Mouse (Mus musculus) erythroid progenitor cell, adult 5-6 weeks (primary cell): ENCODE data around the gene Ttc37. TPM values are rescaled to one million over a fixed set of nuclear protein-coding genes. Genes with fewer than 3 reads are reported as not detected.

ENCODE experiments used
- ATAC-seq: replicated peaks from 2 replicates; pipeline ENCODE4 v1.8.0; 2016; ENCODE audit warnings: moderate number of reproducible peaks, mild to moderate bottlenecking, moderate TSS enrichment, inconsistent platforms; ENCODE audit not compliant: poor library complexity, low FRiP score, severe bottlenecking
- total RNA-seq, 2 experiments: library from RNA; stranded (forward) in 1 of 2; stranded (reverse) in 1 of 2; fragments of 150-400 nt in 1 of 2; fragments of 186-747, 209-891 nt in 1 of 2; gene quantifications; 2 replicates each; pipeline versions ENCODE4 v1.2.3 to v1.2.4; 2015 to 2017; ENCODE audit warnings: low replicate concordance in 2 of 2

Gene Ttc37
- total RNA-seq (2015; ENCODE audit: low replicate concordance) (2.5 and 7.2 TPM in 2 replicates), total RNA-seq (2017; ENCODE audit: low replicate concordance) (4.5 and 9.4 TPM in 2 replicates)

GRCm38 (mm10) chr13:76098493-76099303, at the start of gene Ttc37, which contains the start of gene Arsk:
Ttc37 (plus strand) TSS chr13:76098734.
Arsk (minus strand) TSS chr13:76098660.
- ATAC-seq: peak; percentile 94

DNA sequence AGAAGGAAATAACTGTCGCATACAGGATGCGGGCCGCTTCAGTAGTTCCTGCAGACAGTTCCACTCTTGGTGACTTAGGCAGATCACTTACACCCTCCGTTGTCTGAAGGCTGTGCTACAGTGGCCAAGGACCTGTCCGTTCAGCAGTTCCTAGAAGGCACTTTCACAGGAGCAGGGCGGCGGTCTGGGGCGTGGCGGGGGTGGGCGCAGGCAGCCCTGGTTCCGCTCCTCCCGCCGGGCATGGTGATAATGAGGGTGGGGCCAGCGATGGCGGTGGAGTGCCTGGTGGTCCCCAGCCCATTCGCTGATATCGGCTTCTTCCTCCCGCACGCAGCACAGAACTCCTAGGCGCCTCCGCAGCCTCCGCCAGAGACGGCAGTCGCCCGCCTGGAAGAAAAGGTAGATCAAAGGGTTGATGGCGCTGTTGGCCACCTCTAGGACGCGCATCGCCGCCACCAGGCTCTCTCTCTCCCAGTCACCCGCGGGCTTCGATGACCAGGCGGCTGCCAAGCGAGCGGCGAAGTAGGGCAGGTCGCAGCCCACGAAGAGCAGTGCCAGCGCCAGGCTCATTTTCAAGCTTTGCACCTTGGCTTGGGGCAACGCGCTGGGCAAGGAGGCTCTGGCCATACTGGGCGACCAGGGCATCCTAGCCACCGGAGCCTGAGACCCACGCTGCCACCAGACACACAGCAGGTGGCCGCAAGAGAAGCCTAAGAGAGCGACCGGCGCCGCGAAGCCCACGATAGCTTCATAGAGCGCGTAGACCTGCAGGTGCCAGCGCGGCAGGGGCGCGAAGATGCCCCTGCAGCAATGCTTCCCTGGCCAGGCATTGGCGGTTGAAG, 42.9 kb upstream of the Ttc37 start:
- peak; percentile 73 for ATAC-seq

GRCm38 (mm10) chr13:76056261-76056724, 42.2 kb upstream of the Ttc37 start:
- ATAC-seq: peak; percentile 84

- no peak for ATAC-seq
Measured at GRCm38 (mm10) chr13:76056896-76057266, 41.7 kb upstream of the Ttc37 start, which contains the start of gene Gpr150. Gpr150 (minus strand) TSS chr13:76056996.

GRCm38 (mm10) chr13:76057267-76058069, 41.1 kb upstream of the Ttc37 start:
- ATAC-seq: no peak

GRCm38 (mm10) chr13:76059591-76059990, 38.9 kb upstream of the Ttc37 start:
- no peak for ATAC-seq

DNA sequence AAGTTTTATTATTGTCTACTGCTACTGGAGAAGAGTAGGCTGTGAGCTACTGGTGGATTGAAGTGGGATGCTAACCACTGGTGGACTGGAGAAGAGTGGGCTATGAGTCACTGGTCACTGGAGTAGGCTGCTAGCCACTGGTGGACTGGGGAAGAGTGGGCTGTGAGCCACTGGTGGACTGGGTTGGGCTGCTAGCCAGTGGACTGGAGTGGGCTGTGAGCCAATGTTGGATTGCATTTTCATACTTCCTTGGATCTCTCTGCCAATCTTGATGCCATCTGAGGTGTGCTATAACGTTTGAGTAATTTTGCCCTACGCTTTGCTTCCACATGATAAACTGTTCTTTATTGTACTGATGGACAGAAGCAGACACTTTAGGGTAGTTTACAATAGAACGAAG, 36.4 kb upstream of the Ttc37 start:
- no peak for ATAC-seq

- ATAC-seq: no peak
Measured at GRCm38 (mm10) chr13:76062569-76062968, 36.0 kb upstream of the Ttc37 start.

GRCm38 (mm10) chr13:76063548-76063947, 35.0 kb upstream of the Ttc37 start:
- ATAC-seq: no peak

DNA sequence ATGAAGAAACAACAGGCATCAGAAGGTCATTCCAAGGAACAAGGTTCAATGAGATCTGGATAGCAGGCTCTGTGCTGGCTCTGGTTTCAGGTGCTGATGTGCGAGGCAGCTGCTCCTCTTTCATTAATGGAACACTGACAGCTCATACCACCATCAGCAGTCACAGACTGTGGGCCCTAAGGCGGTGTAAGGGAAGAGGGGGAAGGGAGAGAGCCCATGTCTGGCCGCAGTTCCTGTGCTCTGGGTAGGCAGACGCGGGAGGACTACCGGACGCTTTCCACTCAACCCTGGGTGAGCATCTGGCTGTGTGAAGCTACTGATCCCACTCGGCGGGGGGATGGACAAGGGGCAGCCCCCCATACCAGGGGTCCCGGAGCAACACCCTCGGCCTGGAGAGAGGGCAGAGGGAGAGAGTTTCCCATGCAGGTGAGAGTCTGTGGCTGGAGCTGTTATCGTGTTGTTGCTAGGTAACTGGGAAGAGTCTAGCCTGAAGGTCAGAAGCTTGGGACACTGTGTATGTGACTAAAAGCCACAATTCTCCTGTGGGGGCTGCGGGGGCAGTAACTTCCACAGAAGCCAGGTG, 34.1 kb upstream of the Ttc37 start:
- ATAC-seq: no peak

GRCm38 (mm10) chr13:76074323-76074722, 24.2 kb upstream of the Ttc37 start:
- no peak for ATAC-seq

GRCm38 (mm10) chr13:76098116-76098492, 430 bp upstream of the Ttc37 start:
- ATAC-seq: peak; percentile 73

DNA sequence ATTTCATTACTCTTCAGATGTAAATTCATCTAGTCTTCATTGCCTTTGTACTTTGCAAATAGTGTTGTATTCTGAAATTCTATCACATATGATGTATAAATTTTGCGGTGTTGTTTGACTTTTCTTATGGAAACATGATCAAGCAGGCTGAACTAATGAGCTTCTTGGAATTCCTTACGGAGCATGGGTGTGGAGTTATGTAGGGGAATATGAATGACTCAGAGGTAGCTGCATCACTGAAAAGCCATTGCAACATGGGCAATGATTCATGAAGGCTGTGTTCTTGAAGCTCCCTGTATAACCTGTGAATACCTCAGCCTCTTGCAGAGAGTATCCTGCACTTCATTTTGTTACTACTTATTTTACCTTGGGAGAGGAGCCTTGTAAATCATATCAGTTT, 3.5 kb downstream of the Ttc37 start:
- ATAC-seq: no peak

DNA sequence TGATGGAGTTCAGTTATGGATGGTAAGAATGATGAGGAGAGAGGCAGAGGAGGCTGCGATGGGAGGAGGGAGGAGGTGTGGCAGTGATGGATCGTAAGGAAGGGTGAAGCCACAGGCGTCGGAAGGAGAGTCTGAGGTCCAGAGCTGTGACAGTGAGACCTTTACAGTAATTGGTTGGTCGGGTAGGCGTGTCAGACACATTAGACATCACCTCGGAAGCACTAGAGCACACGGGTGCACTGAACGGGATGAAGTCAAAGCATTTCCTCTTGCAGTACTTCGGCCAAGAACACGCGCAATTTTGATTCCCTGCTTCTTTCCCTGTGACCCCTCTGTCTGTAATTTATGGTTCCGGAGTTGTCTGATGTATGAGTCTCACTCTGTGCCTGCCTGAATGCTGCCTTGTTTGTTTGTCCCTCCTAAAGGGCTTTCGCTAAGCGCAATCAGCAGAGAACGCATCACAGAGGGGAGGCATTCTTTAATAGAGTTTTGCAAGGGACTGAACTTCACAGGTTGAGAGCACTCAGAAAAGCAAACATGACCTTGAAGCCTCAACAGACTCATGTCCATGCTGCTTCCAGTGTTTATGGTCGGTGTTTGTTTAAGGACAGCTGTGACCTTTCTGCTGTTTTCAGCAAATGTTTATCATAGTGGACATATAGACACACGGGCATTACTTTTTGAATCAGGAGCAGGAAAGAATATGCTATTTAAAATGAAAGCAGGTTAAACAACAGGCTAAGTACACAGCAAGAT, 10.7 kb downstream of the Ttc37 start:
- no peak for ATAC-seq

GRCm38 (mm10) chr13:76128799-76129198, 30.3 kb downstream of the Ttc37 start:
- ATAC-seq: no peak

DNA sequence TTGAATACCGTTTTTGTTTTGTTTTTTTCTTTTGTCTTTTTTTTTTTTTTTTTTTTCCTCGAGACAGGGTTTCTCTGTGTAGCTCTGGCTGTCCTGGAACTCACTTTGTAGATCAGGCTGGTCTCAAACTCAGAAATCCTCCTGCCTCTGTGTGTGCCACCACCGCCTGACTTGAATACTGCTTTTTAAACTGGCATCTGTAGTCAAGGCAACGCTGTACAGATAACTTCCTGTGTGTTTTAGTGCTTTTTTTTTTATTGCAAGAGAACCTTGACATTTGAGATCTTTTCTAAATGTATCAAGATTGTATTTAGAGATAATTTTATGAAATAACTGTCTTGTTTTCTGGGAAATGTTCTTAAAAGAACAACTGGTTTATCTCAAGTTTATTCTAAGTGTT, 33.9 kb downstream of the Ttc37 start:
- no peak for ATAC-seq

GRCm38 (mm10) chr13:76138862-76139261, 40.3 kb downstream of the Ttc37 start:
- no peak for ATAC-seq

DNA sequence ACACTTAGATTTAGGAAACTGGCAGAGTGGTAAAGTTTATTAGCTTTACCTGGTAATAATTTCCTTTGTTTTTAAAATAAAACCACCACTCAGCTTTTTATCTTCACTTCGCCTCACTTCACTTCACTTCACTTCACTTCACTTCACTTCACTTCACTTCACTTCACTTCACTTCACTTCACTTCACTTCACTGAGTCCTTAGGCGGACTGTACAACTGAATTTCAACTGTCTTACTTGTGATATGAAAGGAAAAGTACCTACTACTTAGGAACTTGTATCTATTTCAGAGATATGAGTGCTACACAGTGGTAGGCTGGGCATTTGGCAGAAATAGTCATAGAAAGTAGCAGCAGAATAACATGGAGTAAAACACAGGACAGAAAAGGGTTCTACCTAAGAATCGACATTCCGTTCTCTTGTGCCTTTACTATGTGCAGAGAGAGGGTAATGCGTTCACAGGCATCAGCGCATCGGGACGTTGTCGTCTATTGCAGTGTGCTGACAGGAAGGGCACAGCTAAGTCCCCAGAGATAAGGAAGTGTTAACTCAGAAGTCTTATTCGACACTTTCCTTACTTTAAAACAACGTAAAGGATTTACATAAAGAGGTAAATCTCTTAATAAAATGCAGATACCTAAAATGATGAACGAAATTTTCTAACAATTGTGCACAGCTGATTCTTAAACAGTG, 42.7 kb downstream of the Ttc37 start:
- no peak for ATAC-seq
